Mouse (Mus musculus) naive thymus-derived CD4-positive, alpha-beta T cell, adult 2 months (primary cell): ENCODE measurements at regions not wholly inside any gene's neighbourhood (a gene's known extent, or its start where the extent isn't known, plus 50 kb on each side); places are given as distances from the start of the nearest gene placed in this dataset.

Experiments
- DNase-seq: peaks from one replicate; pipeline ENCODE4 v3.0.0-alpha.2; 2011; ENCODE audit warnings: low read depth

DNA sequence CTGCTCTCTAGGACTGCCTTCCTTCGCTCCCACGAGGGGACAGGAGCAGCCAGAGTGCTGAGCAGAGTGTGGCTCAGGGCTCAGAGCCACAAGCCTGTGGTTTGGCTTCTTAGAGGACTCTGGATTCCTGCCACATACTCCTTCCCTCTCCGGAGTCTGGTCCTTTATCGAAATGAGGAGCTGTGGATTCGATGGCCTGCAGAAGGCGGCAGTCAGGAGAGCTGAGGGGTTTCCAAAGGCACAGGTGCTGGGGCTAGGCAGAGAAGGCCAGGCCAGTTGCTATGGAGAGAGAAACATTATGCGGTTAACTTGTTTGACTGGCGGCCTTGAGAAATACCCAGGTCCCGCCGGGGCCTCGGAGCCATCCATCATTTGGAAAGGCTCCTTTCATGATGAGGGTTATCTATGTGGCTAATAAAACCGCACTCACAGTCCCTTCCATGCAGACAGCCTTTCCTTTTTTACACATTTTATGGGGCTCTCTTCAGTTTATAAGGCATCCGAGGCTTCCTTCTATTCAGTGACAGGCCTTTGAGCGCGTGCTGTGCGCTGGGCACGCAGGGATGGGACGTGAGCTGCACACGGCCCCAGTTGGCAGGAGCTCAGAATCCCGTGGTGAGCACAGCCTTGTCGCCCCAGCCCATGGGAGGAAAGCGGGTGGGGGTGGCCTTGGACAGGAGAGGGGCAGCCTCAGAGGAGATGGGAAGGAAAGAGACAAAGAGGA lies 61.2 kb upstream of the Gjb5 start:
- no peak for DNase-seq

GRCm38 (mm10) chr4:127416906-127417305 lies 58.9 kb upstream of the Gjb5 start:
- no peak for DNase-seq

- DNase-seq = no peak
Measured at GRCm38 (mm10) chr4:127413997-127414964, 56.3 kb upstream of the Gjb5 start.
